Mouse (Mus musculus): ENCODE data around the gene Setdb2.

GRCm38 (mm10) chr14:59440039-59440438 is 645 bp downstream of the Setdb2 start:
- TF ChIP-seq CTCF (conservative IDR thresholded peaks at IDR 0.05; ENCODE audit: insufficient read depth, insufficient read length, low read depth, low read length) = no peak
- no peak for TF ChIP-seq POLR2A (IDR thresholded peaks at IDR 0.05; ENCODE audit: low read depth, low read length)
